Mouse (Mus musculus): Measurements from ENCODE around the gene Slc6a12. TPM values are rescaled to one million over a fixed set of nuclear protein-coding genes. Genes with fewer than 3 reads are reported as not detected.
A peak's percentile ranks its signal among the peaks of the same experiment; 100 is the strongest.

Gene Slc6a12
- polyA plus RNA-seq, 1 experiment from 2014 or later: 1.1 TPM

DNA sequence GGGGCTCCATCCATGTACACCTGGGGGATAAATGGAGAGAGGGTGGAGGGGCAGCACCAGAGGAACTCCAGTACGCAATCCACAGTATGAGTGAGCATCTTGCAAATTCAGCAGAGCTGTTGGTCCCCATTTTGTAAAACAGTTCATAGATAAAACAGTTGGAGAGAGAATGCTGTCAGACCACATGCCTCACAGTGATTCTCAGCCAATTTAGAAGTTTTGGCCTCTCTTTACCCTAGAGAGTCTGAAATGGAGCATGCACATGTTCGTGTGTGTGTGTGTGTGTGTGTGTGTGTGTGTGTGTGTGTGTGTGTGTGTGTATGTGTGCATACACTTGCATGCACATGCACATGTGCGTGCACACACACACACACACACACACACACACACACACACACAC lies 17.6 kb upstream of the Slc6a12 start:
- H3K9ac ChIP-seq: no peak overlapping the region
- no peaks in the 10 kb centered on the region for H3K27me3 ChIP-seq
- H3K27ac ChIP-seq: no peak overlapping the region
- H3K4me2 ChIP-seq: no peak overlapping the region
- no peak for ATAC-seq (ENCODE audit: low read depth)
- H3K36me3 ChIP-seq: no peaks in the 10 kb centered on the region
- WGBS (ENCODE audit: insufficient replicate concordance): 66% methylated on average over 3 of the region's 3 CpGs
- H3K4me3 ChIP-seq (replicated peaks): no peak overlapping the region
- H3K9me3 ChIP-seq (replicated peaks): no peaks in the 10 kb centered on the region
- peaks cover 14% of the 10 kb centered on the region for H3K4me1 ChIP-seq (replicated peaks)
- DNase-seq: no peak

DNA sequence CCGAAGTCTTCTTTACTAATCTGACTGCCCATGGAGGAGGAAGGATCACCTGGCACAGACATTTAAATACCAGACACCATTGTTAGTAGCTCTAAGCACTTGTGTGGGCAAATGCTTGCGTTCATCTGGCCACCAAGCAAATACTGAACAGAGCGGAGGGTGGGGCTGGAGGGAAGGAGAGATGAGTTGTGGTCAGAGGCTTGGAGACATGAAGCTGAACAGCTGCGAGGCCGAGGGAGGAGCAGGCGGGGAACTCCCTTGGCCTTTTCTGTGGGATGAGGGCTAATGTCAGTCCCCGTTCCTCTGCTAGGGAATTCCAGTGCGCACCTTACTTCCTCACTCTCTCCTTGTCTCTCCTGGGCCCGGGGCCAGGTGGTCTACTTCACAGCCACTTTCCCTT lies 17.1 kb upstream of the Slc6a12 start:
- no peak for DNase-seq
- no peak for ATAC-seq (ENCODE audit: low read depth)
- Histone ChIP-seq H3K9me3 (replicated peaks) (no peaks in the 10 kb centered on the region), H3K9ac (no peak overlapping the region), H3K4me1 (replicated peaks) (peaks cover 16% of the 10 kb centered on the region), H3K4me3 (replicated peaks) (no peak overlapping the region), H3K27ac (no peak overlapping the region), H3K27me3 (no peaks in the 10 kb centered on the region), H3K36me3 (no peaks in the 10 kb centered on the region), H3K4me2 (no peak overlapping the region)
- 49% methylated on average over 9 of the region's 9 CpGs for WGBS (ENCODE audit: insufficient replicate concordance)

DNA sequence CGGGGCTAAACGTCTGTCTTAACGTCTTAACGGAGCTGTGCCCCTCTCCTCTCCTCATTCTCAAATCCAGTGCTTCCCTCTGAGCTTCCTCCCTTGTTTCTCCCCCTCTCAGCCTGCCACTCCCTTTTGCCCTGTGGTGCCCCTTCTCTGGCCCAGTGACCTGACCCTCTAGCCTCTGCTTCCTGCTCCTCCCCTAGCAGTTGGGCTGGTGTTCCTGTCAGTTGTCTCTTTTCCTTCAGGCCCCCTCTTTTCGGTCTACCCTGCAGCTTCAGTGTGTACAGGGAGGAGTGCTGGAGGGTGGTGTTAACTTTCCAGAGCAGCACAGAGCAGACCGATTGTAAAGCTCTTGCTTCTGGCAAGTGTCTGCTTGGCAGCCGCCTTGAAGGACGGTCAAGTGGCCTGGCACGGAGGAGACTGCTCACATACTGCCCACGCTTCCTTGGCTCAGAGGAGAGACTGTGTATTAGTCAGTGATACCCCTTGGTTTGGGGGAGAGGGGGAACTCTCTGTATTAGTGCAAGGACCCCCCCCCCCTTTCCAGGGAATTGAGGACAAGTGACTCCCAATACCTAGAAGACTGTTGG lies 16.3 kb upstream of the Slc6a12 start:
- no peaks in the 10 kb centered on the region for H3K36me3 ChIP-seq
- H3K27ac ChIP-seq: no peak overlapping the region
- no peak for ATAC-seq (ENCODE audit: low read depth)

DNA sequence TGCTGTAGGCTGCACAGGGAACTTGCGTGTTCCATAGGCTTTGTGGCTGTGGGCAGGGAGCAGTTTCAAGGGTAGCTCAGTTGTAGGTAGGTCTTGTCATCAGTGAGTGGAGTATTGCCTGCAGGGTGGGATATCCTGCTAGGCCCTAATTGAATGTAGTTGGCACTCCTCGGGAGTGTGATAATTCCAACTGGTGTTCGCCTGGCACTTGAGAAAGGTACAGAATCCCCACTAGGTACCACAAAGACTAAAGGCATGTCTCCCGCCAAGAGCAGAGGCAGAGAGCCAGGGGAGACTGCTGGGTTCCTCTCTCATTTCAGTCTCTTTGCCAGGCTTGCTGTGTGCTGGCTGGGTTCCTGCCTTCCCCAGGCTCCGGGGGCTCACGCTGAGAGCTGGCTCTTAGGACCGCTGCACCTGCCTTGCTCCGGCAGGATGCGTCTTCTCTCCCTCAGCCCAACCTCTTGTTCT lies 14.4 kb upstream of the Slc6a12 start:
- no peaks in the 10 kb centered on the region for H3K9me3 ChIP-seq (replicated peaks)
- no peaks in the 10 kb centered on the region for H3K27me3 ChIP-seq
- WGBS (ENCODE audit: insufficient replicate concordance): 65% methylated on average over 9 of the region's 9 CpGs
- H3K4me1 ChIP-seq (replicated peaks): peaks cover 16% of the 10 kb centered on the region
- no peaks in the 10 kb centered on the region for H3K36me3 ChIP-seq
- ATAC-seq (ENCODE audit: low read depth) (no peak), DNase-seq (no peak)
- H3K27ac ChIP-seq: no peak overlapping the region
- H3K9ac ChIP-seq: no peak overlapping the region
- H3K4me2 ChIP-seq: no peak overlapping the region
- no peak overlapping the region for H3K4me3 ChIP-seq (replicated peaks)

More for the DNA sequence above, 16.3 kb upstream of the Slc6a12 start:
- no peak overlapping the region for H3K4me3 ChIP-seq (replicated peaks)
- H3K4me1 ChIP-seq (replicated peaks): peaks cover 16% of the 10 kb centered on the region
- no peaks in the 10 kb centered on the region for H3K27me3 ChIP-seq
- no peak overlapping the region for H3K4me2 ChIP-seq
- WGBS (ENCODE audit: insufficient replicate concordance): 45% methylated on average over 10 of the region's 10 CpGs
- H3K9me3 ChIP-seq (replicated peaks): no peaks in the 10 kb centered on the region
- no peak for DNase-seq
- H3K9ac ChIP-seq: no peak overlapping the region

DNA sequence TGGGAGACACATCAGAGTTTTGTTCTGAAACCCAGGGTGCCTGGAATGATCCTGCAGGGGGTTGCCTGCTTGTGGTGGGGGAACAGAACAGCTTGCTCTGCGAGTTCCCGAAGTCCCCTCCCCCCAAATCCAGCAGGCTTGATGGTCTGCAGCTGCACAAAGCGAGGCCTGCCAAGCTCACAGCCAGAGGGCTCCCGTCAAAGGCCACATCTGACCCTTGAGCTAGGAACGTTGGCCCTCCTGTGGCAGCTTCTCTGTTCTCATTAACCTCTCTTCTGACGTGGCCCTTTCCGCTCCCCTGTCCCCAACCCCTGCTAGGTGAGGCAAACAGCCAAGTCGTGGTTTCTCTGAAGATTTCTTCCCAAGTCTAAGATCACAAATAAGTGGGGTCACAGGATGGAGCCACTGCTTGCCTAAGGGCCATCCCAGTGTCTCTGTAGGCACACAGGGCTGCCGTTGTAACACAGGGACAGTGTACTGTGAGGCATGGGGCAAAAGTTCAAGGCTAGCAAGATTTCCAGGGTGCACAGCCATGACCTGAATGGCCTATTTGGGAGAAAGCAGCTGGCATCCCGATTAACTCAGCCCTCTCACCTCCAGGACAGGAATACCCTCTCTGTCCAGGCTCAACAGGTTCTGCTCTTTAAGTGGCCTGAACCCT lies 12.9 kb upstream of the Slc6a12 start:
- Histone ChIP-seq H3K27ac (no peak overlapping the region), H3K9ac (no peak overlapping the region), H3K4me3 (replicated peaks) (no peak overlapping the region), H3K36me3 (no peaks in the 10 kb centered on the region), H3K27me3 (no peaks in the 10 kb centered on the region), H3K9me3 (replicated peaks) (no peaks in the 10 kb centered on the region), H3K4me1 (replicated peaks) (peaks cover 16% of the 10 kb centered on the region), H3K4me2 (no peak overlapping the region)
- peak; percentile 43; the same call in 1 of the 2 replicates for ATAC-seq (ENCODE audit: low read depth)
- WGBS (ENCODE audit: insufficient replicate concordance): 38% methylated on average over 10 of the region's 10 CpGs
- DNase-seq: no peak

DNA sequence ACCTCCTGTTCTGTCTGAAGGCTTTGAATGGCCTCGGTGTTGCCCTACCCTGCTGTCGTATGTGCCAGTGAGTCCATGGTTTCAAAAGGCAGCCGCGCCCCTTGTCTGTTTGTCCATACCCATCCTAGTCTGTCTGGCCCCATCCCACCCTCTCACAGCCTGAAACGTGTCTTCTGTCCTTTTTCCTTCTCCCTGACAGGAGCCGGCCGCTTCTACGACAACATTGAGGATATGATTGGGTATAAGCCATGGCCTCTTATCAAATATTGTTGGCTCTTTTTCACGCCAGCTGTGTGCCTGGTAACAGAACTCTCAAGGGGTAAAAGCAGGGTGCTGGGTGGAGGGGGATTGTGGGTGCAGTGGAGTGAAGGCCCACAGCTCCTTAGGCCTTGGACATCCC lies 7.0 kb upstream of the Slc6a12 start:
- Histone ChIP-seq H3K9ac (peak overlapping the region; percentile 53; the same call in 1 of the 2 replicates), H3K27me3 (0 out of 2 replicates have a peak, but pooled peaks cover 4% of the 10 kb centered on the region), H3K4me3 (replicated peaks) (no peak overlapping the region), H3K4me1 (replicated peaks) (peaks cover 27% of the 10 kb centered on the region), H3K4me2 (peak overlapping the region; percentile 58; the same call in 1 of the 2 replicates), H3K9me3 (replicated peaks) (no peaks in the 10 kb centered on the region), H3K27ac (peak overlapping the region; percentile 58), H3K36me3 (0 out of 2 replicates have a peak, but pooled peaks cover 2% of the 10 kb centered on the region)
- DNase-seq: no peak
- 77% methylated on average over 9 of the region's 9 CpGs for WGBS (ENCODE audit: insufficient replicate concordance)
- ATAC-seq (ENCODE audit: low read depth): no peak

DNA sequence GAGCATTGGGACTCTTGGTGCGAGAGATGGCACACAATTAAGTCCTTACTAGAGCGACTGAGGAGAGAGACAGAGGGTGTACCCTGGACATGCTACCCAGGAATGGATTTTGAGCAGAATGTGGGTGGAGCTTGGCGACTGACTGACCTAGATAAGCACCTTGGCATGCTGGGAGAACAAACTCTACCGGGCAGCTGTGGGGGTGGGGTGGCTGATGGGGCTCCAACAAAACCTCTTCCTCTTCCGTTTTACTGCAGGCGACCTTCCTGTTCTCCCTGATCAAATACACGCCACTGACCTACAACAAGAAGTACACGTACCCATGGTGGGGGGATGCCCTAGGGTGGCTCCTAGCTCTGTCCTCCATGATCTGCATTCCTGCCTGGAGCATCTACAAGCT lies 6.3 kb upstream of the Slc6a12 start:
- ATAC-seq (ENCODE audit: low read depth) (peak; percentile 90), DNase-seq (peak; percentile 75)

DNA sequence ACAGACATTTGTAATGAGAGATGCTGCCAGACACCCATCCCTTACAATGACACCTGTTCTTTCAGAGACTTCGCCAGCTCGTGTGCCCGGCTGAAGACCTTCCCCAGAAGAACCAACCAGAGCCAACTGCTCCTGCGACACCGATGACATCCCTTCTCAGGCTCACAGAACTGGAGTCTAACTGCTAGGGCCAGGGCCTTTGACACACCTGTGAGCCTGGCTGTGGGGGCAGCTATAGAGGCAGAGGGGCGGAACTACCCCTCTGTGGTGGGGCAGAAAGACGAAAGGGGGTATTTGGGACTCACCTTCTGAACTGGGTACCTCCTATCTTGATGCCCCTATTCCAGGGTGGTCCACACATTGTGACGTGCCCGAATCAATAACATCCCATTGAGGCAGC lies 5.6 kb upstream of the Slc6a12 start:
- no peak for ATAC-seq (ENCODE audit: low read depth)
- WGBS (ENCODE audit: insufficient replicate concordance): 83% methylated on average over 9 of the region's 9 CpGs
- peak overlapping the region; percentile 58 for H3K4me2 ChIP-seq

More for the DNA sequence above, 6.3 kb upstream of the Slc6a12 start:
- 12% methylated on average over 8 of the region's 8 CpGs for WGBS (ENCODE audit: insufficient replicate concordance)
- Histone ChIP-seq H3K27ac (peak overlapping the region; percentile 58; the same call in 1 of the 2 replicates), H3K4me3 (replicated peaks) (peak overlapping the region; percentile 46), H3K36me3 (0 out of 2 replicates have a peak, but pooled peaks cover 2% of the 10 kb centered on the region), H3K9ac (peak overlapping the region; percentile 53), H3K4me1 (replicated peaks) (peaks cover 27% of the 10 kb centered on the region), H3K4me2 (peak overlapping the region; percentile 58), H3K9me3 (replicated peaks) (no peaks in the 10 kb centered on the region), H3K27me3 (0 out of 2 replicates have a peak, but pooled peaks cover 4% of the 10 kb centered on the region)

DNA sequence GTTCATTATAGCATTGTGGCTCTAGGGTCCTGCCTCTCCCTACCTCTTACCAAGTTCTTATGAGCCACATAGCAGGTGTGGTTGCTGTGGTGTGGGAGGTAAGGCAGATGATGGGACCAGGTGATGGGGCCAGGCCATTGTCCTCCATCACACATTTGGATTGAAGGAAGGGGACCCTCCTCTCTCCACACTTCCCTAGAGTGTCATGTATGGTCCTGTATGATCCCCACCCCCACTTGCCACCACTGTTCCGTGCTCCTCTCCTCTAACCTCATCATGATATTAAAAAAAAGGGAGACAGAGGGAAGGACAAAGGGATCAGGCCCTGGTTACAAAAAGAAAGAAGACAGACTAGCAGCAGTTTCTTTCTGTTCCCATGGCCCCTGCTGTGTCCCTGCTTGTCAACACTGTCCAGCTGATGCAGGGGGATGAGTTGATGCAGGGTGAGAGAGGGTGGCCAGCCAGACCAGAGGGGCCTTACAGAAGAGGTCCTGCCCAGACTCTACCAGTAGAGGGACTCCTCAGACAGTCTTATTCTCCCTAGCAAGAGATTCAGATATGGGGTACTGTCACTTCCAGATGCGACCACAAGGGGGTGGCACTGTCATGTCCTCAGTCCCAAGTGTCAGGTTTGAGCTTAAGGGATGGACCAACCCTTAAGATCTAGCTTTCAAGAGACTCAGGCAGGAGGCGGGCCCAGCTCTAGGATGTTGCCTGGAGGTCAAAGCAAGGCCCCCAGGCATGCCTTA lies 4.9 kb upstream of the Slc6a12 start:
- Histone ChIP-seq H3K27ac (no peak overlapping the region), H3K36me3 (0 out of 2 replicates have a peak, but pooled peaks cover 2% of the 10 kb centered on the region), H3K4me1 (replicated peaks) (peaks cover 27% of the 10 kb centered on the region), H3K9ac (no peak overlapping the region), H3K4me3 (replicated peaks) (no peak overlapping the region), H3K4me2 (peak overlapping the region; percentile 58; the same call in 1 of the 2 replicates), H3K9me3 (replicated peaks) (no peaks in the 10 kb centered on the region), H3K27me3 (0 out of 2 replicates have a peak, but pooled peaks cover 8% of the 10 kb centered on the region)
- DNase-seq (peak; percentile 62), ATAC-seq (ENCODE audit: low read depth) (peak; percentile 49)
- WGBS (ENCODE audit: insufficient replicate concordance): 30% methylated on average over 3 of the region's 3 CpGs

More for the DNA sequence above, 5.6 kb upstream of the Slc6a12 start:
- DNase-seq: no peak
- Histone ChIP-seq H3K4me1 (replicated peaks) (peaks cover 27% of the 10 kb centered on the region), H3K4me3 (replicated peaks) (peak overlapping the region; percentile 46), H3K27ac (peak overlapping the region; percentile 53; the same call in 1 of the 2 replicates), H3K36me3 (0 out of 2 replicates have a peak, but pooled peaks cover 2% of the 10 kb centered on the region), H3K9ac (no peak overlapping the region), H3K27me3 (0 out of 2 replicates have a peak, but pooled peaks cover 8% of the 10 kb centered on the region), H3K9me3 (replicated peaks) (no peaks in the 10 kb centered on the region)

DNA sequence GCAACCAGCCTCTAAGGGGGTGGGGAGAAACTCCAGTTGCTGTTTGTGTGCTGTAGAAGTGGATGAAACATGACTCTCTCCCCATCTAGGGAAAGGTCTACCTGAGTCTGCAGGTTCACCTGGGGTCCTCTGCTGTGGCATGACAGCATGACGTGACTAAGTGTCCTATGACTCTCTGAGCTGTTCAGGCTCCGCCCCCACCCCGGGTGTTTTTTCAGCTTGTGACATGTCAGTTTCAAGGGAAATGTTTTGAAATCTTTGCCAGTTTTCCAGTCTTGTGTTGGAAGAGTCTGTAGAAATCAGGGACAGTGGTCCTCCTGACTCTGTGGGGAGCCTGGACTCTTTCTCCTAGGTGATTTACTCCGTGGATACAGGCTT lies 4.4 kb upstream of the Slc6a12 start:
- DNase-seq (no peak), ATAC-seq (ENCODE audit: low read depth) (no peak)
- Histone ChIP-seq H3K4me1 (replicated peaks) (peaks cover 27% of the 10 kb centered on the region), H3K4me3 (replicated peaks) (no peak overlapping the region), H3K4me2 (no peak overlapping the region), H3K27ac (no peak overlapping the region), H3K27me3 (0 out of 2 replicates have a peak, but pooled peaks cover 8% of the 10 kb centered on the region), H3K9me3 (replicated peaks) (no peaks in the 10 kb centered on the region), H3K36me3 (0 out of 2 replicates have a peak, but pooled peaks cover 2% of the 10 kb centered on the region), H3K9ac (no peak overlapping the region)
- 56% methylated on average over 4 of the region's 4 CpGs for WGBS (ENCODE audit: insufficient replicate concordance)

DNA sequence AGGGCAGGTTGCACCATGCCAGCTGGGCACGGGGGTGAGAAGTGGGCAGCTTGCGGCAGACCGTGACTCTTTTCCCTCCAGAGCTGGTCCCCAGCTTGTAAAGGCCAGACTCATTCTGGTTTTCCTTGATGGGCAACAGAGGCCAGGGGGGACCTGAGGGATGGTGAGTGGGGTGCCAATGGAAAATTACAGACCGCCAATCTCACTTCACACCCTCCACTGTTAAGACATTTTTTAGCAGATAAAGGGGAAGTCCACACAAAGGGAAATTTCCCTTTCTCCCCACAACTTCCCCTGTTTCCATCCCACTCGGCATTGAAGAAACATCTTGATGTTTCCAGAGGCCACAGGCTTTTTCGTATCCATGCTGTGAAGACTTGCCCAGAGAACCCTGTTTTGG lies 1.2 kb upstream of the Slc6a12 start:
- Histone ChIP-seq H3K4me1 (replicated peaks) (peaks cover 17% of the 10 kb centered on the region), H3K4me2 (no peak overlapping the region), H3K4me3 (replicated peaks) (no peak overlapping the region), H3K36me3 (no peaks in the 10 kb centered on the region), H3K27me3 (0 out of 2 replicates have a peak, but pooled peaks cover 8% of the 10 kb centered on the region), H3K9ac (no peak overlapping the region), H3K27ac (no peak overlapping the region), H3K9me3 (replicated peaks) (no peaks in the 10 kb centered on the region)
- no peak for ATAC-seq (ENCODE audit: low read depth)
- DNase-seq: no peak
- WGBS (ENCODE audit: insufficient replicate concordance): 47% methylated on average over 6 of the region's 6 CpGs
